ENCODE assay signal across 7 mouse cellular contexts in genomic region chr7:19118028-19118771, GRCm38 (mm10). TPM values are rescaled to one million over a fixed set of nuclear protein-coding genes. Genes with fewer than 3 reads are reported as not detected.
DNase-seq lines count a peak whose midpoint lies in the region; ATAC-seq and TF ChIP-seq lines count a peak whose summit lies in the region.

Gene Gm4969, minus strand, starts transcription at chr7:19118368.

- intact Hi-C loops in left cerebral cortex, postnatal 4 days (cut with DNase I): no loop called here

- ATAC-seq in forebrain, postnatal 0 days: peak; percentile 58

- H3K9ac ChIP-seq in forebrain, postnatal 0 days: peak within 1 kb of the TSS; percentile 47

- no peaks in the 10 kb centered on the region for H3K36me3 ChIP-seq in forebrain, postnatal 0 days (ENCODE audit: insufficient read depth)
- H3K36me3 ChIP-seq in midbrain, embryonic 10.5 days: peaks cover 5% of the 10 kb centered on the region; the same call in 1 of the 2 replicates
- no peaks in the 10 kb centered on the region for H3K36me3 ChIP-seq in small intestine, adult 2 months (ENCODE audit: control insufficient read depth, insufficient read depth, low read length)

- TF ChIP-seq CTCF in forebrain, postnatal 0 days (IDR thresholded peaks at IDR 0.05; ENCODE audit: low read depth): no peak; the same call in 1 of the 2 replicates
- no peak for TF ChIP-seq CTCF in small intestine, adult 2 months (IDR thresholded peaks at IDR 0.05; ENCODE audit: extremely low read depth, insufficient read length, insufficient replicate concordance, low read depth, low read length)

- no peaks in the 10 kb centered on the region for H3K27me3 ChIP-seq in forebrain, postnatal 0 days (ENCODE audit: insufficient read depth, low read length)
- peaks cover 18% of the 10 kb centered on the region for H3K27me3 ChIP-seq in midbrain, embryonic 10.5 days (ENCODE audit: low read depth, poor library complexity, severe bottlenecking)
- H3K27me3 ChIP-seq in small intestine, adult 2 months (ENCODE audit: control insufficient read depth, insufficient read depth, low read length): no peaks in the 10 kb centered on the region

- H3K4me3 ChIP-seq in forebrain, postnatal 0 days (ENCODE audit: low read depth, low read length): peak within 1 kb of the TSS; percentile 38
- H3K4me3 ChIP-seq in midbrain, embryonic 10.5 days: peak within 1 kb of the TSS; percentile 36
- peak within 1 kb of the TSS; percentile 9; the same call in 1 of the 2 replicates for H3K4me3 ChIP-seq in small intestine, adult 2 months (ENCODE audit: low read depth, low read length)

- peak within 1 kb of the TSS; percentile 55 for H3K4me2 ChIP-seq in forebrain, postnatal 0 days (ENCODE audit: low read depth)

- 23% methylated on average over 62 of the region's 64 CpGs for WGBS in forebrain, postnatal 0 days
- 20% methylated on average over 62 of the region's 64 CpGs for WGBS in midbrain, embryonic 10.5 days
- WGBS in small intestine, adult 2 months: 37% methylated on average over 63 of the region's 64 CpGs

- H3K9me3 ChIP-seq in forebrain, postnatal 0 days (ENCODE audit: low read length): no peaks in the 10 kb centered on the region
- H3K9me3 ChIP-seq in midbrain, embryonic 10.5 days (replicated peaks): peaks cover 14% of the 10 kb centered on the region

- TF ChIP-seq POLR2A in small intestine, adult 2 months (IDR thresholded peaks at IDR 0.05; ENCODE audit: low read depth, low read length): no peak

- 0 out of 2 replicates have a peak within 1 kb of the TSS, but pooled peaks have one; percentile 57 for H3K27ac ChIP-seq in forebrain, postnatal 0 days (ENCODE audit: low read depth, low read length)
- peak within 1 kb of the TSS; percentile 42; the same call in 1 of the 2 replicates for H3K27ac ChIP-seq in midbrain, embryonic 10.5 days (replicated peaks)
- H3K27ac ChIP-seq in small intestine, adult 2 months (ENCODE audit: insufficient read depth, low read depth, low read length): no peak within 1 kb of the TSS

- peak; percentile 98 for DNase-seq in R1 (ENCODE audit: low read depth, low spot score)
- peak; percentile 86 for DNase-seq in cerebellum, adult 11-12 months
- peak; percentile 89 for DNase-seq in forebrain, postnatal 0 days
- DNase-seq in induced T-regulatory cell, adult 2 months (ENCODE audit: low read depth): peak; percentile 54
- DNase-seq in left cerebral cortex, postnatal 4 days: peak; percentile 77
- DNase-seq in midbrain, embryonic 10.5 days (ENCODE audit: low spot score): peak; percentile 66

- H3K4me1 ChIP-seq in forebrain, postnatal 0 days (ENCODE audit: insufficient read depth): peaks cover 8% of the 10 kb centered on the region; the same call in 1 of the 2 replicates
- peaks cover 24% of the 10 kb centered on the region for H3K4me1 ChIP-seq in midbrain, embryonic 10.5 days
- H3K4me1 ChIP-seq in small intestine, adult 2 months (ENCODE audit: control insufficient read depth, insufficient read depth, insufficient read length, low read length): peaks cover 7% of the 10 kb centered on the region

RNA-seq across cellular contexts. Expression of gene Gm4969, which starts in this region (rescaled TPM):
- total RNA-seq in forebrain, postnatal 0 days (2014; rRNA removed): 5.3 and 8.9 TPM in 2 replicates
- polyA plus RNA-seq in forebrain, postnatal 0 days (2015; fragmentation: Nextera tagmentation; extraction: Ambion mirVana): 8.3 and 10.6 TPM in 2 replicates
- total RNA-seq in left cerebral cortex, postnatal 4 days (2021): 10 to 100 TPM in 1 of 2 experiments, 1 to 10 TPM in 1; 9.4 to 11.0 TPM
- polyA plus RNA-seq in midbrain, embryonic 10.5 days (2016; fragmentation: Nextera tagmentation; extraction: Ambion mirVana): 1.1 TPM in 2 replicates
- not detected in 2 replicates for polyA plus RNA-seq in small intestine, adult 2 months (2012; rRNA removed)
